Mouse (Mus musculus): ENCODE results near the gene Adal. TPM values are rescaled to one million over a fixed set of nuclear protein-coding genes. Genes with fewer than 3 reads are reported as not detected.

Adal gene
- total RNA-seq, 2 experiments from 2014 or later, result 8.0 to 9.9 TPM

GRCm38 (mm10) chr2:121170481-121170971, 30.3 kb downstream of the Adal start, which contains the start of gene Tubgcp4:
Gene Tubgcp4 (plus strand): TSS chr2:121170654.
- intact Hi-C loops (cut with DNase I), result loop anchor here (2.0 to 5.0 kb wide), 2 partner anchors 30 to 187 kb away; partner anchors contain the start of genes Adal, Ckmt1, Lcmt2 and Ppip5k1
- DNase-seq (ENCODE audit: low spot score), result no peak

GRCm38 (mm10) chr2:121170980-121171742, 30.9 kb downstream of the Adal start, which contains the start of gene Zscan29:
Gene Zscan29 (minus strand): TSS chr2:121171125.
- peak; percentile 83 for DNase-seq (ENCODE audit: low spot score)
- intact Hi-C loops (cut with DNase I), result loop anchor here (2.0 to 5.0 kb wide), 2 partner anchors 30 to 186 kb away; partner anchors contain the start of genes Adal, Ckmt1, Lcmt2 and Ppip5k1

DNA sequence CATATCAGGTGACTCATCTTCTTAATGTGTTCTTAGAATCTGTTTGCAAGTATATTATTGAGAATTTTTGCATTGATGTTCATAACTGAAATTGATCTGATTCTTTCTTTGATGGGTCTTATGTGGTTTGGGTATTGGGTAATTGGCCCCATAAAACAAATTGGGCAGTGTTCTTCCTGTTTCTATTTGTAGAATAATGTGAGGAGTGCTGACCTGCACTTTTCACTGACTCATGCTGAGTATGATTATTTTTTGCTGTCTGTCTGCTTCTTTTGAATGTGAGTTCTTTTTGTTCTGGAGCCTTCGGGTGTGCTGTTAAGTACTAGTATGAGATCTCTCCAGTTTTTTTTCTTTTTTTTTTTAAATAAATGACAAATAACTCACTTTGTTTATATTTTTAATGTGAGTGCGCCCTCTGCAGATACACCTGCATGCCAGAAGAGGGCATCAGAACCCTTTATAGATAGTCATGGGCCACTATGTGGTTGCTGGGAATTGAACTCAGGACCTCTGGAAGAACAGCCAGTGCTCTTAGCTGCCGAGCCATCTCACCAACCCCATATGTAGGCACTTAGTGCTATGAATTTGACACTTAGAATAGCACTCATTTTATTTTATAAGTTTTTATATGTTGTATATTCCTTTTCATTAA, 38.7 kb downstream of the Adal start:
- intact Hi-C loops (cut with DNase I), result no loop called here
- no peak for DNase-seq (ENCODE audit: low spot score)

- intact Hi-C loops (cut with DNase I), result no loop called here
- no peak for DNase-seq (ENCODE audit: low spot score)
Measured at GRCm38 (mm10) chr2:121183431-121183830, 43.2 kb downstream of the Adal start.

- intact Hi-C loops (cut with DNase I), result no loop called here
- no peak for DNase-seq (ENCODE audit: low spot score)
Measured at GRCm38 (mm10) chr2:121184142-121184541, 43.9 kb downstream of the Adal start.

DNA sequence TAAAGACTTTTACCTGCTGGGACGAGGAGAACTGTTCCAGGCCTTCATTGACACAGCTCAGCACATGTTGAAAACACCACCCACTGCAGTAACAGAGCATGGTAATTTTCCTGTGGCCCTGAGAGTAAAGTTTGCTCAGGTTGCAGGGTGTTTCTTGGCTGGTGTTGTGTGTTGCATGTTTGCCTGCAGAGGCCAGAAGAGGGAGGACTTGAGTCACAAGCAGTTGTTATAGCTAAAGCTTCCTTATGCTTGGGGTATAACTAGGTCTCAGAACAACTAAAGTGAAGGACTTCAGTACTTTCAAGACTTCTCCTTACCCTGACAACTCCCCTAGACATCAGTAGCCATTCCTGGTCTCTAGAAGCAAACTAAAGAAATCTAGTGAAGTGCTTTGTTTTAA, 48.3 kb downstream of the Adal start:
- DNase-seq (ENCODE audit: low spot score), result no peak
- intact Hi-C loops (cut with DNase I), result no loop called here

DNA sequence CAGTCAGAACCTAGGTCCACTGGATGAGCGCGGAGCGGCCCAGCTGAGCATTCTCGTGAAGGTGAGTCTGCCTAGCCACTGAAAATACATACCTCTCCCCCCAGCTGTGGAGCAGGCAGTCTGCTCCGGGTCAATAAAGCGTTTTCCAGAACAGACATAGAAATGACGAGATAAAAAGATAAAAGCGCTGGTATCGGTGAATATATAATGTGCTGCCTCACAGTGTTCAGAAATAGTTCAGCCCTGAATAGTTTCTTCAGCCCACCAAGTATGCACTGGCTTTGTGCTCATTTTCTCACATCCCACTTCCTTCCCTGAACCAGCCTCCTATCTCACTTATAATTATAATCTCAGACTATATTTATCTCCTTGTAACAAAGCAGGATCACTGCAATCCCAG, 55.2 kb downstream of the Adal start:
- no peak for DNase-seq (ENCODE audit: low spot score)
- intact Hi-C loops (cut with DNase I), result no loop called here

DNA sequence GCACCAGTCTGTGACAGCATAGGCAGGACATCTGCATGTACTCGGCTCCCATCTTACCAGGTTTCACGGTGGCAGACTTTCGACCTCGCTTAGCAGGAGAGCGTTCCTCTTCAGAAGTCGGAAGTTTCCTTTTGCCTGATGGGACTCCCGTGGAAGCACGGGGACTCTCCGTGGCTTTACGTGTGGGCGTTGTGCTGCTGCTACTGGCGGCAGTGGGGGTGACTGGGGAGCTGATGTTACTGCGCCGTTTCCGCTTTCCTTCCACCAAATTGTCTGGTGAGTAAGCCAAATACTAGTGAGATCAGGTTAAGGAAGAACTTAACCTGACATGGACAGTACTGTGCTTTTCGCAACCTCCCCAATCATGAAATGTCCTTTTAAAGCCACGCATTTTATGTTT, 64.0 kb downstream of the Adal start:
- intact Hi-C loops (cut with DNase I), result no loop called here
- no peak for DNase-seq (ENCODE audit: low spot score)

Other genes starting within 250 kb of the Adal start
- gene Ubr1, start 169.7 kb upstream of the Adal start, total RNA-seq (2021), result 10 to 100 TPM; 21.6 to 22.1 TPM
- gene Tmem62, start 163.4 kb upstream of the Adal start, total RNA-seq (2021), result 1 to 10 TPM; 3.5 to 4.9 TPM
- 10 to 100 TPM; 27.9 to 33.7 TPM for gene Ccndbp1, start 132.0 kb upstream of the Adal start, total RNA-seq (2021)
- under 1 TPM; 0.21 to 0.95 TPM for gene Epb42, start 103.4 kb upstream of the Adal start, total RNA-seq (2021)
- not detected for gene Tgm5, start 54.6 kb upstream of the Adal start, total RNA-seq (2021)
- gene Tgm7, start 30.6 kb upstream of the Adal start, total RNA-seq (2021), result not detected
- 1 to 10 TPM; 9.5 to 9.7 TPM for gene Lcmt2, start 225 bp downstream of the Adal start, total RNA-seq (2021)
- gene Tubgcp4, start 30.2 kb downstream of the Adal start, total RNA-seq (2021), result 10 to 100 TPM; 11.4 to 17.6 TPM
- gene Zscan29, start 30.7 kb downstream of the Adal start, total RNA-seq (2021), result 1 to 10 TPM; 6.6 to 8.2 TPM
- 10 to 100 TPM; 28.4 to 28.9 TPM for gene Trp53bp1, start 131.0 kb downstream of the Adal start, total RNA-seq (2021)
- 1 to 10 TPM; 4.5 to 5.1 TPM for gene Map1a, start 149.2 kb downstream of the Adal start, total RNA-seq (2021)
- gene Ppip5k1, start 215.0 kb downstream of the Adal start, total RNA-seq (2021), result 10 to 100 TPM; 48.0 to 50.5 TPM
- 1 to 10 TPM; 1.3 to 2.4 TPM for gene Ckmt1, start 217.3 kb downstream of the Adal start, total RNA-seq (2021)
- gene Strc, start 246.7 kb downstream of the Adal start, total RNA-seq (2021), result not detected